Mouse (Mus musculus): Measurements from ENCODE around the gene Galnt16. TPM values are rescaled to one million over a fixed set of nuclear protein-coding genes. Genes with fewer than 3 reads are reported as not detected.

The Galnt16 gene
- 1.9 and 2.9 TPM in 2 replicates for total RNA-seq (2012; rRNA removed)

- TF ChIP-seq ZC3H11A (IDR thresholded peaks at IDR 0.05; ENCODE audit: borderline replicate concordance, low read depth, low read length) (no peak), MAFK (IDR thresholded peaks at IDR 0.05; ENCODE audit: insufficient read depth, low read depth, low read length) (no peak), CHD2 (IDR thresholded peaks at IDR 0.05; ENCODE audit: low read depth, low read length) (no peak), ZNF384 (IDR thresholded peaks at IDR 0.05; ENCODE audit: low read depth, low read length) (no peak), HCFC1 (IDR thresholded peaks at IDR 0.05; ENCODE audit: borderline replicate concordance, insufficient read depth, low read length) (no peak)
- Histone ChIP-seq H3K27ac (ENCODE audit: insufficient read depth, low read depth, low read length, poor library complexity, severe bottlenecking) (no peak within 1 kb of the TSS), H3K36me3 (ENCODE audit: control insufficient read depth, insufficient read depth, low read length, poor library complexity, severe bottlenecking) (no peaks in the 10 kb centered on the region), H3K4me1 (ENCODE audit: control insufficient read depth in 2 of 2, insufficient read depth in 2 of 2, low read length in 2 of 2, poor library complexity in 1 of 2) (peaks cover 0 to 2% of the 10 kb centered on the region in 2 experiments; a peak in 1 of 4 replicates), H3K4me3 (ENCODE audit: insufficient read depth in 1 of 2, low read depth in 1 of 2, low read length in 2 of 2, poor library complexity in 1 of 2, severe bottlenecking in 1 of 2) (peak within 1 kb of the TSS; percentile 80 to 87), H3K9me3 (ENCODE audit: control insufficient read depth, insufficient read depth, low read depth, low read length) (no peaks in the 10 kb centered on the region), H3K9ac (ENCODE audit: insufficient read depth, low read depth, low read length, poor library complexity, severe bottlenecking) (peak within 1 kb of the TSS; percentile 65)
- DNase-seq (ENCODE audit: low read depth, low spot score) = no peak
- in situ Hi-C loops (cut with MboI; ENCODE audit: low sequenced_read_pairs in 2 of 2, unreplicated experiment in 2 of 2) = no loop called here
Observed at GRCm38 (mm10) chr12:80517977-80518376, at the start of gene Galnt16. TSS of gene Galnt16 (plus strand) at chr12:80518277.

- H3K27ac ChIP-seq (ENCODE audit: insufficient read depth, low read depth, low read length, poor library complexity, severe bottlenecking) = no peak overlapping the region
- TF ChIP-seq ZC3H11A (IDR thresholded peaks at IDR 0.05; ENCODE audit: borderline replicate concordance, low read depth, low read length) (no peak), HCFC1 (IDR thresholded peaks at IDR 0.05; ENCODE audit: borderline replicate concordance, insufficient read depth, low read length) (no peak), CHD2 (IDR thresholded peaks at IDR 0.05; ENCODE audit: low read depth, low read length) (no peak), MAFK (IDR thresholded peaks at IDR 0.05; ENCODE audit: insufficient read depth, low read depth, low read length) (no peak)
- no peaks in the 10 kb centered on the region for H3K9me3 ChIP-seq (ENCODE audit: control insufficient read depth, insufficient read depth, low read depth, low read length)
- H3K4me3 ChIP-seq (ENCODE audit: insufficient read depth in 1 of 2, low read depth in 1 of 2, low read length in 2 of 2, poor library complexity in 1 of 2, severe bottlenecking in 1 of 2) = no peak overlapping the region
- no peaks in the 10 kb centered on the region for H3K36me3 ChIP-seq (ENCODE audit: control insufficient read depth, insufficient read depth, low read length, poor library complexity, severe bottlenecking)
- no peaks in the 10 kb centered on the region for H3K4me1 ChIP-seq (ENCODE audit: control insufficient read depth in 2 of 2, insufficient read depth in 2 of 2, low read length in 2 of 2, poor library complexity in 1 of 2)
- DNase-seq (ENCODE audit: low read depth, low spot score) = no peak
- in situ Hi-C loops (cut with MboI; ENCODE audit: low sequenced_read_pairs in 2 of 2, unreplicated experiment in 2 of 2) = no loop called here
- no peak overlapping the region for H3K9ac ChIP-seq (ENCODE audit: insufficient read depth, low read depth, low read length, poor library complexity, severe bottlenecking)
Observed at GRCm38 (mm10) chr12:80470206-80470605, 47.9 kb upstream of the Galnt16 start.

- no peaks in the 10 kb centered on the region for H3K36me3 ChIP-seq (ENCODE audit: control insufficient read depth, insufficient read depth, low read length, poor library complexity, severe bottlenecking)
- H3K9ac ChIP-seq (ENCODE audit: insufficient read depth, low read depth, low read length, poor library complexity, severe bottlenecking) = no peak overlapping the region
- H3K4me1 ChIP-seq (ENCODE audit: control insufficient read depth in 2 of 2, insufficient read depth in 2 of 2, low read length in 2 of 2, poor library complexity in 1 of 2) = no peaks in the 10 kb centered on the region
- H3K4me3 ChIP-seq (ENCODE audit: insufficient read depth in 1 of 2, low read depth in 1 of 2, low read length in 2 of 2, poor library complexity in 1 of 2, severe bottlenecking in 1 of 2) = no peak overlapping the region
- DNase-seq (ENCODE audit: low read depth, low spot score) = no peak
- in situ Hi-C loops (cut with MboI; ENCODE audit: low sequenced_read_pairs in 2 of 2, unreplicated experiment in 2 of 2) = no loop called here
- no peaks in the 10 kb centered on the region for H3K9me3 ChIP-seq (ENCODE audit: control insufficient read depth, insufficient read depth, low read depth, low read length)
- no peak overlapping the region for H3K27ac ChIP-seq (ENCODE audit: insufficient read depth, low read depth, low read length, poor library complexity, severe bottlenecking)
- no peak for TF ChIP-seq CHD2 (IDR thresholded peaks at IDR 0.05; ENCODE audit: low read depth, low read length)
- no peak for TF ChIP-seq ZNF384 (IDR thresholded peaks at IDR 0.05; ENCODE audit: low read depth, low read length)
- no peak for TF ChIP-seq MAFK (IDR thresholded peaks at IDR 0.05; ENCODE audit: insufficient read depth, low read depth, low read length)
- no peak for TF ChIP-seq ZC3H11A (IDR thresholded peaks at IDR 0.05; ENCODE audit: borderline replicate concordance, low read depth, low read length)
- TF ChIP-seq HCFC1 (IDR thresholded peaks at IDR 0.05; ENCODE audit: borderline replicate concordance, insufficient read depth, low read length) = no peak
Observed at GRCm38 (mm10) chr12:80471926-80472325, 46.2 kb upstream of the Galnt16 start.

GRCm38 (mm10) chr12:80473731-80474130, 44.3 kb upstream of the Galnt16 start:
- no peak for DNase-seq (ENCODE audit: low read depth, low spot score)
- no peak overlapping the region for H3K9ac ChIP-seq (ENCODE audit: insufficient read depth, low read depth, low read length, poor library complexity, severe bottlenecking)
- in situ Hi-C loops (cut with MboI; ENCODE audit: low sequenced_read_pairs in 2 of 2, unreplicated experiment in 2 of 2) = no loop called here
- H3K4me1 ChIP-seq (ENCODE audit: control insufficient read depth in 2 of 2, insufficient read depth in 2 of 2, low read length in 2 of 2, poor library complexity in 1 of 2) = no peaks in the 10 kb centered on the region
- H3K4me3 ChIP-seq (ENCODE audit: insufficient read depth in 1 of 2, low read depth in 1 of 2, low read length in 2 of 2, poor library complexity in 1 of 2, severe bottlenecking in 1 of 2) = no peak overlapping the region
- H3K9me3 ChIP-seq (ENCODE audit: control insufficient read depth, insufficient read depth, low read depth, low read length) = no peaks in the 10 kb centered on the region
- no peak overlapping the region for H3K27ac ChIP-seq (ENCODE audit: insufficient read depth, low read depth, low read length, poor library complexity, severe bottlenecking)
- H3K36me3 ChIP-seq (ENCODE audit: control insufficient read depth, insufficient read depth, low read length, poor library complexity, severe bottlenecking) = no peaks in the 10 kb centered on the region
- TF ChIP-seq CHD2 (IDR thresholded peaks at IDR 0.05; ENCODE audit: low read depth, low read length) = no peak
- TF ChIP-seq ZNF384 (IDR thresholded peaks at IDR 0.05; ENCODE audit: low read depth, low read length) = no peak
- no peak for TF ChIP-seq HCFC1 (IDR thresholded peaks at IDR 0.05; ENCODE audit: borderline replicate concordance, insufficient read depth, low read length)
- TF ChIP-seq ZC3H11A (IDR thresholded peaks at IDR 0.05; ENCODE audit: borderline replicate concordance, low read depth, low read length) = no peak
- no peak for TF ChIP-seq MAFK (IDR thresholded peaks at IDR 0.05; ENCODE audit: insufficient read depth, low read depth, low read length)

GRCm38 (mm10) chr12:80479986-80480385, 38.1 kb upstream of the Galnt16 start:
- DNase-seq (ENCODE audit: low read depth, low spot score) = no peak
- TF ChIP-seq HCFC1 (IDR thresholded peaks at IDR 0.05; ENCODE audit: borderline replicate concordance, insufficient read depth, low read length) (no peak), ZC3H11A (IDR thresholded peaks at IDR 0.05; ENCODE audit: borderline replicate concordance, low read depth, low read length) (no peak), CHD2 (IDR thresholded peaks at IDR 0.05; ENCODE audit: low read depth, low read length) (no peak), ZNF384 (IDR thresholded peaks at IDR 0.05; ENCODE audit: low read depth, low read length) (no peak), MAFK (IDR thresholded peaks at IDR 0.05; ENCODE audit: insufficient read depth, low read depth, low read length) (no peak)
- H3K27ac ChIP-seq (ENCODE audit: insufficient read depth, low read depth, low read length, poor library complexity, severe bottlenecking) = no peak overlapping the region
- no peaks in the 10 kb centered on the region for H3K4me1 ChIP-seq (ENCODE audit: control insufficient read depth in 2 of 2, insufficient read depth in 2 of 2, low read length in 2 of 2, poor library complexity in 1 of 2)
- H3K36me3 ChIP-seq (ENCODE audit: control insufficient read depth, insufficient read depth, low read length, poor library complexity, severe bottlenecking) = no peaks in the 10 kb centered on the region; the same call in 1 of the 2 replicates
- no peaks in the 10 kb centered on the region for H3K9me3 ChIP-seq (ENCODE audit: control insufficient read depth, insufficient read depth, low read depth, low read length)
- in situ Hi-C loops (cut with MboI; ENCODE audit: low sequenced_read_pairs in 2 of 2, unreplicated experiment in 2 of 2) = no loop called here
- no peak overlapping the region for H3K4me3 ChIP-seq (ENCODE audit: insufficient read depth in 1 of 2, low read depth in 1 of 2, low read length in 2 of 2, poor library complexity in 1 of 2, severe bottlenecking in 1 of 2)
- H3K9ac ChIP-seq (ENCODE audit: insufficient read depth, low read depth, low read length, poor library complexity, severe bottlenecking) = no peak overlapping the region

Measured in ES-E14 (cell line).